ENCODE assay signal across 9 mouse cellular contexts in the genomic region with DNA sequence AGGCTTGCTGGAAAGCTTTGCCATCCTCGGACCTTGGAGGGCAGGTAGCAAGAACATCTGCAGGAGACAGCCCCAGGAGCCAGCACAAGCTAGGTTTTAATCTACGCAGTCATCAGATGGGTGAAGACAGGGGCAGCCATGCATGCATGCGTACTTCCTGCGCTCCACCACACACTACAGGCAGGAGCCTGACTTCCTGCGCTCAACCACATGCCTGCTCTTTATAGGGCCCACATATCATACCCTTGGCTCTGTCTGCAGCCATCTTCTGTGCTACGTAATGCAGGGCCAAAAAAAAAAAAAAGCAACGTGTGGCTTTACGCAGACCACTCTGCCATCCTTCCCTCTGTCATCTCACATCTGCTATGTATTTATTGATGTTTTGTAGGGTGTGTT. TPM values are rescaled to one million over a fixed set of nuclear protein-coding genes. Genes with fewer than 3 reads are reported as not detected.
DNase-seq lines count a peak whose midpoint lies in the region; ATAC-seq and TF ChIP-seq lines count a peak whose summit lies in the region.
"Had no signal": no experiment of that assay in that cellular context is flagged by ENCODE, and none has a peak within 500 bp of the region (broad histone marks: within the 10 kb centered on the region; RNA-seq: fewer than 3 reads in every experiment).

No protein-coding gene starts in this region.

- H3K9ac ChIP-seq in intestine, postnatal 0 days (ENCODE audit: low read depth, low read length), result no peak overlapping the region
- H3K9ac ChIP-seq in intestine, embryonic 16.5 days (ENCODE audit: low read depth, low read length), result no peak overlapping the region
- 0 out of 2 replicates have a peak overlapping the region, but pooled peaks have one; percentile 7 for H3K9ac ChIP-seq in CH12.LX (ENCODE audit: insufficient read depth, low read depth)
- no peak overlapping the region for H3K9ac ChIP-seq in hindbrain, embryonic 14.5 days
- H3K9ac ChIP-seq: embryonic facial prominence, embryonic 15.5 days had no signal

- H3K9me3 ChIP-seq in intestine, postnatal 0 days (ENCODE audit: control insufficient read depth), result no peaks in the 10 kb centered on the region
- no peaks in the 10 kb centered on the region for H3K9me3 ChIP-seq in intestine, embryonic 16.5 days (ENCODE audit: control insufficient read depth, low read length)
- H3K9me3 ChIP-seq in CH12.LX (replicated peaks; ENCODE audit: low read length), result no peaks in the 10 kb centered on the region
- no peaks in the 10 kb centered on the region for H3K9me3 ChIP-seq in hindbrain, embryonic 14.5 days (ENCODE audit: control insufficient read depth, low read length)
- H3K9me3 ChIP-seq: embryonic facial prominence, embryonic 15.5 days had no signal

- 63% methylated on average over 8 of the region's 8 CpGs for WGBS in intestine, postnatal 0 days
- WGBS in intestine, embryonic 16.5 days, result 57% methylated on average over 8 of the region's 8 CpGs
- WGBS in hindbrain, embryonic 14.5 days, result 71% methylated on average over 8 of the region's 8 CpGs
- WGBS in olfactory bulb, adult 2 months, result 55% methylated on average over 8 of the region's 8 CpGs

- no peak overlapping the region for H3K4me3 ChIP-seq in intestine, postnatal 0 days (ENCODE audit: low read depth, low read length)
- no peak overlapping the region for H3K4me3 ChIP-seq in intestine, embryonic 16.5 days (ENCODE audit: low read length)
- peak overlapping the region in 1 of 3 experiments; percentile 28 for H3K4me3 ChIP-seq in CH12.LX (replicated peaks in 1 of 3; ENCODE audit: low read depth in 2 of 3, low read length in 2 of 3, poor library complexity in 1 of 3)
- H3K4me3 ChIP-seq in hindbrain, embryonic 14.5 days (replicated peaks; ENCODE audit: low read length), result no peak overlapping the region
- no peak overlapping the region for H3K4me3 ChIP-seq in olfactory bulb, adult 2 months (ENCODE audit: insufficient read depth, low read depth, low read length)
- H3K4me3 ChIP-seq: embryonic facial prominence, embryonic 15.5 days had no signal

- no peak overlapping the region for H3K4me2 ChIP-seq in intestine, postnatal 0 days (replicated peaks; ENCODE audit: low read depth)
- H3K4me2 ChIP-seq in intestine, embryonic 16.5 days (ENCODE audit: low read depth, low read length), result no peak overlapping the region
- peak overlapping the region; percentile 37 for H3K4me2 ChIP-seq in CH12.LX (ENCODE audit: insufficient read depth, low read depth, poor library complexity, severe bottlenecking)
- no peak overlapping the region for H3K4me2 ChIP-seq in hindbrain, embryonic 14.5 days (replicated peaks)
- H3K4me2 ChIP-seq: embryonic facial prominence, embryonic 15.5 days had no signal

- peak; percentile 85 for DNase-seq in CH12.LX (ENCODE audit: extremely low read depth)
- no peak for DNase-seq in hindbrain, embryonic 14.5 days (ENCODE audit: low spot score)
- DNase-seq in left cerebral cortex, adult 9 months (ENCODE audit: low spot score in 2 of 2), result no peak
- DNase-seq in adrenal gland, adult 2 months, result no peak
- DNase-seq in adrenal gland, adult 18-20 months (ENCODE audit: low spot score in 2 of 2), result no peak

- no peak for TF ChIP-seq POLR2A in CH12.LX (IDR thresholded peaks at IDR 0.05; ENCODE audit: low read depth, low read length)
- no peak for TF ChIP-seq POLR2A in olfactory bulb, adult 2 months (IDR thresholded peaks at IDR 0.05; ENCODE audit: insufficient read depth, low read depth, low read length)

- TF ChIP-seq EP300 in CH12.LX (IDR thresholded peaks at IDR 0.05; ENCODE audit: low read length), result peak; percentile 25; the same call in 1 of the 2 replicates

- ATAC-seq in intestine, postnatal 0 days, result 0 out of 2 replicates have a peak, but pooled peaks have one; percentile 17
- no peak; the same call in 1 of the 2 replicates for ATAC-seq in intestine, embryonic 16.5 days
- ATAC-seq in hindbrain, embryonic 14.5 days (ENCODE audit: low FRiP score), result peak; percentile 32; the same call in 1 of the 2 replicates

- no peaks in the 10 kb centered on the region for H3K27me3 ChIP-seq in intestine, postnatal 0 days (replicated peaks; ENCODE audit: control insufficient read depth, insufficient read depth, low read length)
- H3K27me3 ChIP-seq in intestine, embryonic 16.5 days (replicated peaks; ENCODE audit: control insufficient read depth, insufficient read depth, low read length), result no peaks in the 10 kb centered on the region
- H3K27me3 ChIP-seq in CH12.LX (replicated peaks), result no peaks in the 10 kb centered on the region
- no peaks in the 10 kb centered on the region for H3K27me3 ChIP-seq in hindbrain, embryonic 14.5 days (ENCODE audit: control insufficient read depth, insufficient read depth, low read length)
- H3K27me3 ChIP-seq: embryonic facial prominence, embryonic 15.5 days had no signal

- no peak overlapping the region for H3K27ac ChIP-seq in intestine, postnatal 0 days (ENCODE audit: low read depth, low read length)
- H3K27ac ChIP-seq in intestine, embryonic 16.5 days (ENCODE audit: low read length), result no peak overlapping the region
- H3K27ac ChIP-seq in CH12.LX (ENCODE audit: insufficient read depth, low read depth), result peak overlapping the region; percentile 60
- H3K27ac ChIP-seq in hindbrain, embryonic 14.5 days, result no peak overlapping the region; the same call in 1 of the 2 replicates
- H3K27ac ChIP-seq in olfactory bulb, adult 2 months (ENCODE audit: insufficient read depth, low read depth, low read length), result peak overlapping the region; percentile 8; the same call in 1 of the 2 replicates
- H3K27ac ChIP-seq: embryonic facial prominence, embryonic 15.5 days had no signal

- H3K36me3 ChIP-seq in intestine, postnatal 0 days (ENCODE audit: control insufficient read depth, insufficient read depth), result no peaks in the 10 kb centered on the region
- H3K36me3 ChIP-seq in intestine, embryonic 16.5 days (ENCODE audit: control insufficient read depth, insufficient read depth, low read length), result no peaks in the 10 kb centered on the region; the same call in 1 of the 2 replicates
- peaks cover 0 to 53% of the 10 kb centered on the region in 2 experiments for H3K36me3 ChIP-seq in CH12.LX (replicated peaks in 1 of 2; ENCODE audit: control insufficient read depth in 1 of 2, insufficient read depth in 1 of 2, low read length in 1 of 2)
- H3K36me3 ChIP-seq in hindbrain, embryonic 14.5 days (replicated peaks; ENCODE audit: control insufficient read depth, insufficient read depth), result peaks cover 11% of the 10 kb centered on the region; the same call in 1 of the 2 replicates
- H3K36me3 ChIP-seq: embryonic facial prominence, embryonic 15.5 days had no signal

- no peaks in the 10 kb centered on the region for H3K4me1 ChIP-seq in intestine, postnatal 0 days (replicated peaks; ENCODE audit: control insufficient read depth, insufficient read depth, low read length)
- no peaks in the 10 kb centered on the region for H3K4me1 ChIP-seq in intestine, embryonic 16.5 days (ENCODE audit: control insufficient read depth, insufficient read depth, low read length)
- peaks cover 8 to 56% of the 10 kb centered on the region in 2 experiments; a peak in 3 of 4 replicates for H3K4me1 ChIP-seq in CH12.LX (ENCODE audit: control insufficient read depth in 1 of 2, insufficient read depth in 2 of 2)
- peaks cover 5% of the 10 kb centered on the region; the same call in 1 of the 2 replicates for H3K4me1 ChIP-seq in hindbrain, embryonic 14.5 days (replicated peaks; ENCODE audit: control insufficient read depth, insufficient read depth, low read length)
- H3K4me1 ChIP-seq in olfactory bulb, adult 2 months (ENCODE audit: control insufficient read depth, insufficient read depth, low read length), result peaks cover 32% of the 10 kb centered on the region

- in situ Hi-C loops in CH12.LX (cut with MboI; ENCODE audit: low pct_ligation_motif_present, low pct_unique_long_range_greater_than_20kb, low sequenced_read_pairs), result loop anchor here (5.0 kb wide), 2 partner anchors 215 to 330 kb away; no protein-coding TSS in a partner anchor

- no peak for TF ChIP-seq CTCF in intestine, postnatal 0 days (IDR thresholded peaks at IDR 0.05; ENCODE audit: low read depth)
- no peak for TF ChIP-seq CTCF in CH12.LX (conservative IDR thresholded peaks at IDR 0.05 in 1 of 2, IDR thresholded peaks at IDR 0.05 in 1 of 2; ENCODE audit: low read depth in 2 of 2, low read length in 2 of 2)
- TF ChIP-seq CTCF in olfactory bulb, adult 2 months (IDR thresholded peaks at IDR 0.05; ENCODE audit: insufficient read depth, low read depth, low read length), result no peak

- dilution Hi-C loops in CH12.LX (cut with MboI; ENCODE audit: extremely low pct_ligation_motif_present, extremely low pct_unique_long_range_greater_than_20kb, low sequenced_read_pairs), result no loop called here

- no peak for TF ChIP-seq RAD21 in CH12.LX (IDR thresholded peaks at IDR 0.05; ENCODE audit: low read depth, low read length)

- H3K79me2 ChIP-seq in CH12.LX (replicated peaks; ENCODE audit: control insufficient read depth, extremely low read depth, insufficient read depth, poor library complexity, severe bottlenecking), result no peaks in the 10 kb centered on the region

TF ChIP-seq in CH12.LX, 34 proteins besides CTCF, POLR2A, EP300 and RAD21 (continues in another document):
- TF ChIP-seq CHD1 (IDR thresholded peaks at IDR 0.05; ENCODE audit: low read depth, low read length) (no peak), ZC3H11A (IDR thresholded peaks at IDR 0.05; ENCODE audit: low read depth, low read length) (no peak), NRF1 (IDR thresholded peaks at IDR 0.05; ENCODE audit: low read depth, low read length) (no peak), RCOR1 (conservative IDR thresholded peaks at IDR 0.05; ENCODE audit: low read depth, low read length) (no peak), TCF12 (IDR thresholded peaks at IDR 0.05; ENCODE audit: low read depth, low read length) (no peak), MAX (IDR thresholded peaks at IDR 0.05; ENCODE audit: low read length) (no peak), MXI1 (IDR thresholded peaks at IDR 0.05; ENCODE audit: low read depth, low read length) (no peak), NELFE (IDR thresholded peaks at IDR 0.05; ENCODE audit: low read depth, low read length) (no peak), ZNF384 (IDR thresholded peaks at IDR 0.05; ENCODE audit: low read depth, low read length) (peak; percentile 80), UBTF (IDR thresholded peaks at IDR 0.05; ENCODE audit: low read depth, low read length) (no peak)

RNA-seq across cellular contexts. Expression of a gene that starts 32.6 kb away (rescaled TPM):
- polyA plus RNA-seq in intestine, postnatal 0 days (2015; fragmentation: Nextera tagmentation; extraction: Ambion mirVana), result 7.5 TPM in 2 replicates
- polyA plus RNA-seq in intestine, embryonic 16.5 days (2015; fragmentation: Nextera tagmentation; extraction: Ambion mirVana), result 14.6 and 14.7 TPM in 2 replicates
- 13.8 and 14.1 TPM in 2 replicates for total RNA-seq in CH12.LX (2012; rRNA removed)
- 13.0 and 16.3 TPM in 2 replicates for total RNA-seq in CH12.LX (2014; rRNA removed)
- polyA plus RNA-seq in CH12.LX (2012; ENCODE audit: insufficient read length, low read depth), result 17.9 and 18.0 TPM in 2 replicates
- 41.1 and 44.1 TPM in 2 replicates for polyA plus RNA-seq in hindbrain, embryonic 14.5 days (2014; fragmentation: Nextera tagmentation; extraction: Ambion mirVana)
- polyA plus RNA-seq in olfactory bulb, adult 2 months (2012; ENCODE audit: insufficient read depth, insufficient read length, low replicate concordance, missing spikeins), result not detected in 2 replicates
- 10 to 100 TPM; 18.4 to 28.4 TPM for total RNA-seq in adrenal gland, adult 2 months (2021)
- 17.4 and 19.2 TPM in 2 replicates for polyA plus RNA-seq in adrenal gland, adult 2 months (2012; rRNA removed)
- 10 to 100 TPM; 22.1 to 22.9 TPM for total RNA-seq in adrenal gland, adult 18-20 months (2021)

Comparison
In these comparisons a context has a peak if more than half of its experiments do, and no peak if none do; other contexts are left out.
1. H3K27ac ChIP-seq: peak in CH12.LX (single experiment) and olfactory bulb, adult 2 months (single experiment); none in intestine, postnatal 0 days (single experiment), intestine, embryonic 16.5 days (single experiment) and hindbrain, embryonic 14.5 days (single experiment).